Mouse (Mus musculus) spleen, adult 2 months (tissue): ENCODE measurements around the gene Heatr5a.

Source experiments
- CTCF ChIP-seq: fragments of 200-500 bp; IDR thresholded peaks from 2 replicates; pipeline ENCODE4 v1.5.1; 2011; ENCODE audit warnings: mild to moderate bottlenecking, inconsistent platforms; ENCODE audit not compliant: insufficient read depth, insufficient read length, insufficient replicate concordance; ENCODE audit errors: extremely low read depth
- POLR2A ChIP-seq: fragments of 200-500 bp; IDR thresholded peaks from 2 replicates; pipeline ENCODE4 v1.6.1; 2011; ENCODE audit warnings: low read depth, low read length, inconsistent platforms

- TF ChIP-seq CTCF: no peak
- no peak for TF ChIP-seq POLR2A
Measured at GRCm38 (mm10) chr12:51858134-51859028, 112.7 kb downstream of the Heatr5a start.
